Mouse (Mus musculus) left cerebral cortex, postnatal 25 days (tissue): ENCODE measurements at regions not wholly inside any gene's neighbourhood (a gene's known extent, or its start where the extent isn't known, plus 50 kb on each side); places are given as distances from the start of the nearest gene placed in this dataset.
A peak's percentile ranks its signal among the peaks of the same experiment; 100 is the strongest.

Experiments
- DNase-seq, 2 experiments: peaks; one replicate each; pipeline ENCODE4 v3.0.0; 2022; ENCODE audit warnings: low spot score in 2 of 2, mixed read lengths in 1 of 2
- intact Hi-C: fragments of 180-260 bp; cut with DNase I; formaldehyde crosslinking; loops from one replicate; pipeline ENCODE4 v1.15.1; 2025
- microRNA-seq, 2 experiments: library from miRNA; unstranded; fragments of <30 nt; microRNA quantifications; one replicate each; pipeline ENCODE4 v1.2.0; 2022

GRCm38 (mm10) chr10:37214656-37215055, 75.9 kb upstream of the Marcks start:
- DNase-seq: no peak
- intact Hi-C loops: no loop called here

DNA sequence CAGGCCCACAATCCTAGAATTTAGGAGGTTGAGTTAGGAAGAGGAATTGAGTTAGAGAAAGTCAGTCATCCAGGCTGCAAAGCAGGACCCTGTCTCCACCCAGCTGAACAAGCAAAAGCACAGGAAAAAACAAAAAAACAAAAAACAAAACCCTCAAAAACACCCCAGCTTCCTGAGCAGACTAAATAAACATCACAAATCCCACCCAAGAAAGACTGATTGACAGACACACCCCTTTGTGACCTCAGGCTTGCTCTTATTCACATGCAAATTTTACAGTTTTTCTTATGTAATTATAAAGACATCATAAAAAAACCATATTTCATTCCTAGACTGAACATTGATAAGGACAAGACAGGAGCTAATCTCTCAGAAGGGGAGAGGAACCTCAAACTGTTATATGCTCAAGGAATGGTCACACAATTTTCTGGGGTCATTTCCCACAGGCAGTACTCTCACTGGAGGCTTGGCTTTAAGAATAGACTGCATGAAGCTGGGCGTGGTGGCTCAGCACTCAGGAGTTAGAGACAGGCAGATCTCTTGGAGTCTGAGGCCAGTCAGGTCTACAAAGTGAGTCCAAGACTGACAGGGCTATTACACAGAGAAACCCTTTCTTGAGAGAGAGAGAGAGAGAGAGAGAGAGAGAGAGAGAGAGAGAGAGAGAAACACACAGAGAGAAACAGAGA, 73.8 kb upstream of the Marcks start:
- intact Hi-C loops: no loop called here
- DNase-seq: no peak

GRCm38 (mm10) chr10:37211305-37211704, 72.6 kb upstream of the Marcks start:
- no peak for DNase-seq
- intact Hi-C loops: no loop called here

DNA sequence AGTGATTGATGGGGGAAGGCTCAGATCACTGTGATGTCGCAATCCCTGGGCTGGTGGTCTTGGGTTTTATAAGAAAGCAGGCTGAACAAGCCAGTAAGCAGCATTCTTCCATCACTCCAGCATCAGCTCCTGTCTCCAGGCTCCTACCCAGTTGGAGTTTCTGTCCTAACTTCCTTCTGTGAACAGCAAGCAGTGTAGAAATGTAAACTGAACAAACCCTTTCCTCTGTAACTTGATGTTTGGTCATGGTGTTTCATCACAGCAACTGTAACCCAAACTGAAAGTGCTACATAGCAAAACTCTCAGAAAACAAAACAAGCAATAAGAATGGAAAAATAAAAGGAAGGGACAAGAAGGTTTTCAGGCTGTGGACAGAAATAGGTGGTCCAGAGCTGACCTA, 71.5 kb upstream of the Marcks start:
- intact Hi-C loops: no loop called here
- DNase-seq: no peak

DNA sequence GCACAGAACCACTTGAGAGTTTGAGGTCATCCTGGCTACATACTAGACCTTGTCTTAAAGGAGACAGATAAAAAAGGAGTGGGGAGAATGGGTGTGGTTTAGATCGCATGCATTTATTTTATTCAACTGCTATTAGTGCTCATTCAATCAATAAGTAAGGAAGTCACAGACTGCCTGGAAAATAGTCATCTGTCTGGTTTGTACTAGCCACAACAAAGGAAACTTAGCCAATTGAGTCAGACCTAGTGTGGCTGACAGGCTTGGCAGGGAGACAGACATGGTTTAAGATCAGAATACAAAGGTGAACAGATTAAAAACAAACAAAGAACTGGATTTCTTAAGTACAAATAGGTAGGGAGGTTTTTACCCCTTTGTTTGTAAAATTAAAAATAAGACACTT, 68.3 kb upstream of the Marcks start:
- DNase-seq: no peak
- intact Hi-C loops: no loop called here

DNA sequence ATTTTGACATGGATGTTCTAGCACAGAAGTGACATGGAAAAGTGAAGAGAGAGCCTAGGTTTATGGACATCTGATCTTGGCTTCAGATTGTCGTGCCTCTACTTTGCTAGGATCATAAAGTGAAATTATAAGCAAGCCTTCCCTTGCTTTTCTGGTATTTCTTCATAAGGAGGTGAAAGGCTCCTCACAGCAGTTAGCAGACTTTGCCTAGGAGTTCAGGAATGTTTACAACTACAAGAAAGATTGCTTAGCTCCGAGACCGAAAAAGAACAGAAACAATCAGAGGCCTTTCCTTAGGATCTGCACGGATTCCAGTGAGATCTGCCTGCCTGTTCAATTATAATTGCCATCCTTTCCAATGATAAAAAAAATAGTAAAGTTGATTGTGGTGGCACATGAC, 67.8 kb upstream of the Marcks start:
- intact Hi-C loops: no loop called here
- no peak for DNase-seq

- no peak for DNase-seq
- intact Hi-C loops: no loop called here
Measured at GRCm38 (mm10) chr10:37203709-37204108, 65.0 kb upstream of the Marcks start.

- DNase-seq: no peak
- intact Hi-C loops: no loop called here
Measured at GRCm38 (mm10) chr10:37194798-37195453, 56.2 kb upstream of the Marcks start.

DNA sequence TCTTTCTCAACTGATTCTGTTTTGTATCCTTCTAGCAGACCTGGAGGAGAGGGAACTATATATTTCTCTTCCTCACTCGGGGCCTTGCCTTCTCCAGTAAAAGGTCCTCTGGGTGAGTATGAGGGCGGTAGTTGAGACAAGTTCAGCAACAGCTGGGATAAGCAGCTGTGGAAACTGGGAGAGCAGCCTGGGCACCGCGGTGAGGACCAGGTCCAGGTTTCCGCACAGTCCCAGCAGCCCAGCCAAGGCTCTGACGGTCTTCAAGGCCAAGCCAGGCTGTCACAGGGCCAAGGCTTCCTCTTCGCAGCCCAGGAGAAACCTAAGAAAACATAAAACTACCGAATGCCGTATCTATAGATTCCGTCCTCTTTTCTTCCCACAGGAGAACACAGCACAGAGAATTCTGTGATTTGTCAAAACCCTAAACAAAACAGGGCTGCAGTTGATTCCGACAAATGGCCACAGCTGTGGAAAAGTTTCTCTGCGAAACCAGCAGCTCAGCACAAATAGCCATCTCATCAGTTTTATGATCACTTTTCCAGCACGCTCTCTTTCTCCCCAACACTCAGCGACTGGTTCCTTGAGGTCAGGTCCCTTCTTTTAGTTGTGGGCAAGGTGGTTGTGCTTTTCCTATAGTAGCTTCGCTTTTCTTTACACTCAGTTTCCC, 55.5 kb upstream of the Marcks start:
- intact Hi-C loops: no loop called here
- no peak for DNase-seq

DNA sequence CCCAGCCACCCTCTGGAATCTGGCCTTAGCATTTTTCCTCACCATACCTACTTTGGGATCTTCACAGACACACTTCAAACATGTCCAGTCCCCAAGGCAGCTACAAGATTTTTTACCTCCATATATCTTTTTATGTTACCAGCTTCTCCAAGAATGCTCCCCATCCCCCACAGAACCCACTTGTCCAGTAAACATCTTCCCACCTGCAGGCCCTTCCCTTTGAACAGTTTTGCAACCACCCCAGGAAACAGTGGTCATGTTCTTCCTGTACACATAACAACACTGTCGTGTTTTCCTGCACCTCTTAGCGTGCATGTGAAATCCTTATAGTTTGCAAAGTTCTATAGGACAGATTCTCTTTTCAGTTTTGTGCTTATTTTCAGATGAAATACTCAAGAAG, 53.9 kb upstream of the Marcks start:
- no peak for DNase-seq
- intact Hi-C loops: no loop called here

DNA sequence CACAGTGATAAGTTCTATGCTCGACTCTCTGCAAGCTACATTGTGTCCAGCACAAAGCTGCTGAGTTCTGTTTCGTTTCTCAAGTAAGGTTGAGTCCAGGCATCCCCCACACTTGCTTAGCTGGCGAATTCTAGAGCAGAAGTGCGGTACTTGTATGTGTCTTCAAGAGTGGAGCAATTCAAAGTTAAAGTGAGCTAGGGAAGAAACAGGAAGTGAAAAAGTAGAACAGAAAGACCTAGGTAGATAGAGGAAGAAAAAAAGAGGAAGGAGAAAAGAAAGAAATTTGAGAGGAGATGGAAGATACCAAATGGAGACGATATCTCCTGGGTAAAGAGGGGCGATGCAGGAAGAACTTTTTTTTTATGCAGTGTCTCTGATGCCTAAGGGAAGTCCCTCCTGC, 51.4 kb upstream of the Marcks start:
- intact Hi-C loops: no loop called here
- peak in 1 of 2 experiments; percentile 34 for DNase-seq

Small RNA genes in the stretch of these regions (microRNA-seq; reads per million reads assigned to microRNA genes)
- 0 reads per million in 2 experiments for gene Gm24710
